Mouse (Mus musculus) stomach, postnatal 0 days (tissue): ENCODE measurements at regions not wholly inside any gene's neighbourhood (a gene's known extent, or its start where the extent isn't known, plus 50 kb on each side); places are given as distances from the start of the nearest gene placed in this dataset.
A peak's percentile ranks its signal among the peaks of the same experiment; 100 is the strongest.
"Not testable (repeated sequence)": the region's sequence is repeated elsewhere in the genome, so short reads cannot be mapped to it uniquely, and the experiment has no call there.

Source experiments
- ATAC-seq: fragments of 200-750 bp; cut with Nextera tagmentation; 2 replicates; pipeline ENCODE4 v1.8.0; 2017; ENCODE audit not compliant: low FRiP score, low TSS enrichment
- DNase-seq: peaks from one replicate; pipeline ENCODE4 v3.0.0-alpha.2; 2016; ENCODE audit warnings: low spot score
- H3K27ac ChIP-seq: fragments of 300-500 bp; sonication (generic); replicated peaks from 2 replicates; pipeline ENCODE4 v1.5.1; 2014; ENCODE audit warnings: mild to moderate bottlenecking, control low read depth
- H3K27me3 ChIP-seq: fragments of 300-500 bp; sonication (generic); 2 replicates; pipeline ENCODE4 v1.6.1; 2014; ENCODE audit warnings: low read length; ENCODE audit not compliant: control insufficient read depth, insufficient read depth
- H3K36me3 ChIP-seq: fragments of 300-500 bp; sonication (generic); 2 replicates; pipeline ENCODE4 v1.6.1; 2014; ENCODE audit warnings: low read length, mixed read lengths; ENCODE audit not compliant: control insufficient read depth, insufficient read depth
- H3K4me1 ChIP-seq: fragments of 300-500 bp; sonication (generic); replicated peaks from 2 replicates; pipeline ENCODE4 v1.6.1; 2014; ENCODE audit warnings: antibody characterized with exemption; ENCODE audit not compliant: control insufficient read depth, insufficient read depth
- H3K4me2 ChIP-seq: fragments of 300-500 bp; sonication (generic); replicated peaks from 2 replicates; pipeline ENCODE4 v1.6.1; 2014; ENCODE audit warnings: low read depth, mild to moderate bottlenecking, control low read depth, moderate library complexity
- H3K4me3 ChIP-seq: fragments of 300-500 bp; sonication (generic); 2 replicates; pipeline ENCODE4 v1.5.1; 2014; ENCODE audit warnings: low read depth, low read length, control low read depth
- H3K9ac ChIP-seq: fragments of 300-500 bp; sonication (generic); 2 replicates; pipeline ENCODE4 v1.6.1; 2014; ENCODE audit warnings: mild to moderate bottlenecking, low read length, control low read depth, mixed read lengths
- H3K9me3 ChIP-seq: fragments of 300-500 bp; sonication (generic); 2 replicates; pipeline ENCODE4 v1.6.1; 2016; ENCODE audit warnings: low read length; ENCODE audit not compliant: control insufficient read depth
- CTCF ChIP-seq: IDR thresholded peaks from 2 replicates; pipeline ENCODE4 v1.5.1; 2016; ENCODE audit warnings: antibody characterized with exemption, low read depth, mild to moderate bottlenecking, moderate library complexity
- whole genome bisulfite sequencing: fragments of 180-500 bp; shearing (Covaris S2); extraction: QIAGEN DNeasy Blood & Tissue Kit; methylation state at CpG from one replicate; pipeline ENCODE4 v1.1.7; 2014; 5-methylcytosine and 5-hydroxymethylcytosine counted together

- H3K36me3 ChIP-seq, H3K4me1 ChIP-seq, H3K27ac ChIP-seq, H3K27me3 ChIP-seq, ATAC-seq, H3K4me3 ChIP-seq, H3K4me2 ChIP-seq, H3K9me3 ChIP-seq, H3K9ac ChIP-seq: not testable (repeated sequence)
- TF ChIP-seq CTCF = peak; percentile 50
- 46% methylated on average over 10 of the region's 12 CpGs for WGBS
- DNase-seq = peak; percentile 11
Measured at GRCm38 (mm10) chrX:35683332-35683731, 205.3 kb upstream of the Dock11 start.
